Mouse (Mus musculus): ENCODE results near the gene Tuba1b.

- no peak for TF ChIP-seq CTCF (IDR thresholded peaks at IDR 0.05; ENCODE audit: low read depth, low read length)
- TF ChIP-seq POLR2A (IDR thresholded peaks at IDR 0.05; ENCODE audit: insufficient read depth, low read length), result no peak
- no peak for TF ChIP-seq EP300 (IDR thresholded peaks at IDR 0.05; ENCODE audit: insufficient read depth, low read depth, low read length)
These were observed 21.6 kb upstream of the Tuba1b start for GRCm38 (mm10) chr15:98956000-98956399.
